Mouse (Mus musculus): ENCODE results near the gene Stx18.

GRCm38 (mm10) chr5:38159634-38160413 lies 121.3 kb downstream of the Stx18 start, which contains the start of gene Nsg1:
- TF ChIP-seq CTCF (IDR thresholded peaks at IDR 0.05; ENCODE audit: low read depth, low read length) (no peak), EP300 (IDR thresholded peaks at IDR 0.05; ENCODE audit: insufficient read depth, low read depth, low read length) (no peak)

Data from ES-Bruce4 (cell line).